Mouse (Mus musculus) thymus, postnatal 4 days (tissue): ENCODE measurements around the gene Lmx1a.
A peak's percentile ranks its signal among the peaks of the same experiment; 100 is the strongest.

Source experiments
- DNase-seq: peaks from one replicate; pipeline ENCODE4 v3.0.0; 2021

Lmx1a gene

DNA sequence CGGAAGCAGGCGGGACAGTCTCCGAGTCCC is at the start of gene Lmx1a:
Gene Lmx1a (plus strand): TSS at position 6 of the 30 bp plus-strand sequence.
- no peak for DNase-seq

DNA sequence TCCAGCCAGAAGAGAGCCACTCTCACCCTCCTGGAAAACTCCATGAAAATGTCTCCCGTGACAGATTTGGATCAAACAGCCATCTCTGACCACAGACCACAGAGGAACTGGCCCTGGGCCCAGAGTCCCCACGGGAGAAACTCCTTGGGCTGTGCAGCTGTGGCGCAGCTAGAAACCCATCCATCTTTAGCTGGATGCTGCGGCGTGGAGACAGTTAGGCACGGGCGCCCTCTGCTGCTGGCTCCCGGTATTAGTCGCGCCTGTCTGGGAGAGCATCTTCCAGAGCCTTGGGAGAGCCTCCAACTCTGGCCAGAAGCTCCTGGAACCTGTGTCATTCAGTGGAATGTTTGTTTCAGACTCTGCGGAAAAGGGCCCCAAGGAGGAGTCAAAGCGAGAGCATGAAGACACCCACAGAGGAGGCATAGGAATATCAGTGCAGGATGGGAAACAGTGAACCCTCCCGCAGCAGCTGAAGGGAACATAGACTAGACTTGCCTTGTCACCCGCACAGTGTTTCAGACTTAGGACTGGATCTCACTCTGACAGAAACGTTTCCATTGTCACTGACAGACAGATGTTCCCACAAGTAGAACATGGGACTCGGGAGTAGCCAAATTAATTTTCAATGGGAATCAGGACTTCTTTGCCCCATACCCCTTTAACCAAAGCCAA is 44.0 kb upstream of the Lmx1a start:
- DNase-seq = peak; percentile 76

DNA sequence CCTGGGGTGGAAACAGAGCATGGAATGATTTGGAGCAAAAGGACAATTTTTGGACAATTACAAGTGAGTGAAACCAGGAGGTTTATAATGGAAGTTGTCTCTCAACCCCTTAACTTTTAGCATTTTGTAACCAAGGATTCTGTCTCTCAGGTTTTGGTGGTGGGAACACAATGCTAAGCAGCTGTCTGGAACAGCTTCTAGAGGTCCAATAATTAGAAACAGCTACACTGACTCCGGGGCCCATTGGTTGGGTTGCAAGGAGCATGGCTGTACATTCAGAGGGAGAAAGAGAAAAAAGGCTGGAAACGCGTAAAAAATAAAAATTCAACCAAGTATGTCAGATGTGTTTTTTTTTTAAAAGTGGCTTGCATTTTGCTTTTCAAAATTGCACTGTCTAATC is 40.4 kb upstream of the Lmx1a start:
- no peak for DNase-seq

DNA sequence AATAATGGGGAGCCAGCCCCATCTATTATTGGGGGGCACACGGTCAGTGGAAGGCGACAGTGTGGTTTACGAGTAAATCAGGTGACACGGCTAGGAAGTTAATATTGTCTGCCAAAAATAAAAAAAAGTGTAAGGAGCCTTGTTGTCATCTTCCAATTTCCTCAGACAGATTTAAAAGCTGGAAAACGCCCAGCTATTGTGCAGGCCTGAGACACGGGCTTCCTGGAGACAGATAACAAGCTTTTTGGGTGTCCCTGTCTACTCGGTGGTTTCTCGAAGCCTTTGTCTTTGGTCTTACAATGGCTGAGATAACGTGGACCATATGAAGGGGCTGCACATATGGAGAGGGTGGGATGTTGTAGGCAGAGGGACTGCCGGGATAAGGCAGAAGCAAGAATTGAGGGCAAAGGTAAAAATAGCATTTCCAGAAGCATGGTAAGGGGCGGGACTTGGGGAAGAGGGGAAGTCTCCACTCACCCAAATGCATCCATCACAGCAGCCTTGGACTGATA is 39.9 kb upstream of the Lmx1a start:
- no peak for DNase-seq

DNA sequence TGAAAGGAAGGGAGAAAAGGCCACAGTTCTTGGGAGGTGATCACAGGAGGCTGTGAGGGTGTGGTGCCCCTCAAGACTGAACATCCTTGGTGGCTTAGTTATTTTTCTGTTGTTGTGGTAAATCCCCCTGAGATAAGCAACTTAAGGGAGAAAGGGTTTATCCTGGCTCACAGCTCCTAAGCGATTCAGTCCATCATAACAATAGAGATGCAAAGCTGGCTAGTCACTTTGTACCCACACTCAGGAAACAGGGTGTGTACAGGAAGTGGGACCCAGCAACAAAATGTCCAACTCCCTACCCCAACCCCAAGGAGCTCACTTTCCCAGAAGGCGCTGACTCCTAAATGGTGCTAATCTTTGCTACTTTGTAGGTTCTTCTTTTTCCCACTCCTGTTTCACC is 36.7 kb upstream of the Lmx1a start:
- no peak for DNase-seq

DNA sequence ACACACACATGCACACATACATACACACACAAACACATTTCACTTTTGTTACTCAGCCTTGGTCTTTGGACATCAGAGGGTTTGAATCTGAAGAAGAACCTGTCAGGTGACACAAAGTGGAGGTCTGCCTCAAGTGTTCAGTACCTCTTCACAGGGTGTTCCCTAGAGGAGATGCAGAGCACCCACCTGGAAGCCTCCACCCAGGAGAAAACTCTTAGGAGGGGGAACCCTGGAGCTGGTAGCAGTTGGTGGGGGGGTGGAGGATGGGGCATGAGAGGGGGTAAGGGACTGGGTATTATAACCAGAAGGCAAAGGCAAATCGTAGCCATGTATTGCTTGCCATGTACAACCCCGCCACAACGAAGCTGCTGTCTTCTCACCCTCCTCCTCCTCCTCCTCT is 30.0 kb upstream of the Lmx1a start:
- DNase-seq = no peak

DNA sequence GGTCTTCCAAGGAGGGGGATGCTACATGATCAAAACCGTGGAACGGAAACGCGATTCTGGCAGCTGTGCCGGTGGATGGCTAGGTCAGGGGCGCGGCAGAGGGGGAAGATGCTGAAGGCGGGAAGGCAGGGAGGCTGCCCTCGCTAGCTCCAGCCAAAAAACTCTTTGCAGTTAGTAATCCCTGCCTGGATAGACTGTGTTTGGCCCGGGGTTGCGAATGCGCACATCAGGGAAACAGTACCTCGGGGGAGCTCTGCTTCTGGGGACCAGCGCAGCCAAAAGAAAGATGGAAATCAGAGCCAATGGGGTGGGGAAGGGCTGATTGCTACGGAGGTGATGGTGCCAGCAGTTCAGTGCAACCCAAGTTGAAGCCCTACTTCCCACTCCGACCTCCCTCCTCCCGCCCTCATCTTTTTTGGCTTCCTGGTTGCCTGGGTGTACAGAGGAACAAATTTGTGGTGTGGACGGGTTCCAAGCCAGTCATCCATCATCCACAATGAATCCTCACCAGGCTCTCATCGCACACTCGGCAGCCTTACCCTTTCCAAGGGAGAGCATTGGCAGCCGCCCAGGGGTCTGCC is 28.4 kb upstream of the Lmx1a start:
- no peak for DNase-seq

DNA sequence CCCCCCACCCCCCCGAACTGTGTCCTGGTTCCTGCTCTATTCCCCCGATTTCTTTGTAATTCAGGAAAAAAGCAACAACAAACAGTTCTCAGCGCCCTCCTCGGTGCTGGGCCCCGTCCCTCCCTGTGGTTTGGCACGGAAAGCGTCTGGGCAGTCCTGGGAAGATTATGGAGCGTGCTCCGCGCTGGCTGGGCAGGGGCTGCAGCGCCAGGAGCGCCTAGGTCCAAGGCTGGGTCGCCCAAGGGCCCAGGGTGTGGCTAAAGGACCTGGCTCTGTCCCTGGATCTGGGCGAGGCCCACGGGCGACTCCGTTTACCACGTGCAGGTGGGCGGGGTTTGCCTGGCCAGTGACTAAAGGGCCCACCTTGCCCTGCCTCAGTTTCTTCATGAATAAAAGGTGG is 27.9 kb upstream of the Lmx1a start:
- no peak for DNase-seq

DNA sequence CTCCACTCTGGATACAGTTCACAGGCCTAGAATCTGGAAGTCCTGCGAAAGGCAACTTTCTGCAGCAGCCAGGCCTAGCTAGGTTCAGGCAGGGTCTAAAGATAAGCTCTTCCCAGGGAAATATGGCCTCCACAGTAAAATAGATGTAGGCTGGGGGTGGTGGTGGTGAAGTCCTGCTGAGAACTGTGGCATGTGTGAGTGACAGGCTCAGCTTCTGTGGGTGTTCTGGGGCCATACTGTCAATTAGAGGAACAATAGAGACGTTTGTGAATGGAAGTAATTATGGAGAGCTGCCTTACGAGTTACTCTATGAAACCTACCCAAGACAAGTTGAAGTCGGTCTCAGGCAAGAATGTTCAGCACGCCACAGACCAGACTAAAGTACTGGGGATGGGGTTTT is 25.9 kb upstream of the Lmx1a start:
- no peak for DNase-seq

DNA sequence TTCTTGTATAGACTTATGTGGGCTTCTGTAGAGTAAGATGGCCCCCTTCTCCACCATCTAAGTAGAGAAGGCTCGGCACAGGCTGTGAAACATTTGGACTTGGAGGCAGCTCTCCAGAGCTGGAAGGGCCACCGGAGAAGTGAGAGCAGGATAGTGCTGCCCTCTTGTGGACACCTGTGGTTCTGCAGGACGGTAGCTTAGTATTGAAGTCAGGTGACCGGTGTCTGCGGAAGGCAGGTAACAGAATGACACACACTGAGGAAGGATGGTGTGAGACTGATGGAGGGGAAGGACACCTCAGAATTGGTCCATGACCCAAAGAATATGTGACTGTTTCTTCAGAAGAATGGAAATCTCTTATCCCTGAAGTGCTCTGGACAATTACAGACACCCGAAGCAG is 19.2 kb upstream of the Lmx1a start:
- peak; percentile 68 for DNase-seq

DNA sequence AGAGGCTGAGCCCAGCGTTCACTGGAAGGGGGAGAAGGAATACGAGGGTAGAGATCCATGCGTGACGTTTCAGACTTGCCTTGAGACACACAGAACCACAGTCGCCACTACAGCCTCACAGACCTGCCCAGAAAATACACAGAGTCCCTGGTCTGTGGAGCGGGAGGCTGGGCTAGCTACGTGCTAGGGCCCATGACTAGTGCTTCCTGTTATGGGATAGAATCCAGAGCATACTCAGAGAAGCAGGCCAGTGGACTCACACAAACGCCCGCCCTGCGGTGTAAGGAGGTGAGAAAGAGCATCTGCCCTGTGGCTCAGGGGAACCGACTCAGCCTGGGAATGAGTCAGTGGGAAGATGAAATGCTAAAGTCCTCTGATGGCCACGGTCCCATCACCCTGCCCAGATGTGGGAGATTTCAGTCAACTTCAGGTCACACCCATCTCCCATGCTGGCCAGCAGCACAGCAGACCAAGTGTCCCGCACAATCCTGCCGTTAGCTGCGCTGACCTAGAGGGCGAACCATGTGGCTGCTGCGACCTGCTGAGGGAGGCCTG is 16.5 kb upstream of the Lmx1a start:
- DNase-seq = no peak

DNA sequence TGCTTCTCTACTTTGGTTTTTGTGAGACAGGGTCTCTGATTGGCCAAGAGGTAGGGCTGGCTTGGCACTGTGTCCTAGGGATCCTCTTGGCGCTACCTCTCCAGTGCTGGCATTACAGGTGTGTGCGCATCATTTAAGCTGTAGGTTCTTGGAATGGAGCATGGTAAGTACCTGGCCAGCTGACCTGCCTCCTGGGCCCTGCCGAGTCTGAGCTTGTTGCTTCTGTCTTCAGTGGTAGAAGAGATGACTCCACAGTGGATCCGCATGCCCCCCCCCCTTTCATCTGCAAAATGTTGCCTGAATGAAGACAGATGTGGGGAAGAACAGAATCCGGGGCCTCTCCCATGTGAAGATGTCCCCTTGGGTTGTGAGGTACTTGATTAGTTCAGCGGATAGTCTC is 10.0 kb upstream of the Lmx1a start:
- no peak for DNase-seq

DNA sequence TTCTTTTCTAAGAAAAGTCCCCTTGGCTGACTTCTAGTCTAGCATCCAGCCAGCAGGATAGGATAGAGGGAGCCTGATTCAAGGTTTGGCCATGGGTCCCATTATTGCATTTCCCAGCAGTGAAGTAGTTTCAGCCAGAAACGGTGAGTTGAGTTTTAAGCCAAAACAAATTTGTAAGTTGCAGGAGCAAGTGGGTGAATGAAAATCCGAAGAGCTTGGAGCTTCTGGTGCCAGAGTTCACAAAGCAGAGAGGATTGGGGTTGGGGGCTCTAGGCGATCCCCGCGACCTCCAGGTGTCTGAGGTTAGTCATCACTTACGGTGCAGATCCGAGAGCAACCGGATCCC is 1.1 kb upstream of the Lmx1a start:
- DNase-seq = no peak

DNA sequence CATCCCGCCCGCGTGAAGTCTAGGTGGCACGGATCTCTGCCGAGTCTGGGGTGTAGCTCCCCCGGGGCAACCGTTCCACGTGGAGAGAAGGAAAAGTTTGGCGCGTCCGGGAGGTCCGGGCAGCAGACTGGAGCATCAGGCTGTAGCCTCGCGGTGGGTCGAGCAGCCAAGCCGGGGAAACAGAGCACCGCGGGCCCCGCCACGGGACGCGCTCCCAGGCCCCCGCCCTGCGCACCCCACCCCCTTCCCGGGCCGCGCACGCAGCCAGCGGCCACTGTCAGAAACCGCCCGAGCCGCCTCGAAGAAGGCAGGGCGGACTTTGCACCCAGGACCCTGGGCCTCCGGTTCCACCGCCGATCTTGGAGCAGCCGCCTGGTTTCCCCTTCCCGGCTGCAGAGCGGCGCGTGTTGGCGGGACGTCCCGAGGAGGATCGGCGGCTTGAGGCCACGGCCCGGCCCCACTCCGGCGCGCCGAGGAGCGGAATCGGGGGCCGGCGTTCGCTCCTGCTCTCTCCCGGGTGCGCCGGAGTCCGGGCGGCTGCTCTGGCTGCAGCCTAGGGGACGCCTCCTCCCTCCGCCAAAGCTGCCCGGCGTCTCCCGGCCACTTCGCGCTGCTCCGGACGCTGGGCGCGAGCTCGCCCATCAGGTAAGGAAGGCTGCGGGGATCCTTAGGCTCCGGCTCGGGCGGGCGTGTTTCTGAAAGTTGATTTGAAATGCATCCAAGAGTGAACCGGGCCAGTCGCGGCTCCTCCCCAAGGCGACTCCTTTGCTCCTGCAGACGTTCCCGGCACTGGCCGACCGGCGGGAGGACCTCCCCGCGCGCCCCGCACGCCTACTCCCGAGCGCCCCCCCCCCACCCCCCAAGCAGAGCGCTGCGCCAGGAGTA is 448 bp upstream of the Lmx1a start:
- DNase-seq = peak; percentile 20

DNA sequence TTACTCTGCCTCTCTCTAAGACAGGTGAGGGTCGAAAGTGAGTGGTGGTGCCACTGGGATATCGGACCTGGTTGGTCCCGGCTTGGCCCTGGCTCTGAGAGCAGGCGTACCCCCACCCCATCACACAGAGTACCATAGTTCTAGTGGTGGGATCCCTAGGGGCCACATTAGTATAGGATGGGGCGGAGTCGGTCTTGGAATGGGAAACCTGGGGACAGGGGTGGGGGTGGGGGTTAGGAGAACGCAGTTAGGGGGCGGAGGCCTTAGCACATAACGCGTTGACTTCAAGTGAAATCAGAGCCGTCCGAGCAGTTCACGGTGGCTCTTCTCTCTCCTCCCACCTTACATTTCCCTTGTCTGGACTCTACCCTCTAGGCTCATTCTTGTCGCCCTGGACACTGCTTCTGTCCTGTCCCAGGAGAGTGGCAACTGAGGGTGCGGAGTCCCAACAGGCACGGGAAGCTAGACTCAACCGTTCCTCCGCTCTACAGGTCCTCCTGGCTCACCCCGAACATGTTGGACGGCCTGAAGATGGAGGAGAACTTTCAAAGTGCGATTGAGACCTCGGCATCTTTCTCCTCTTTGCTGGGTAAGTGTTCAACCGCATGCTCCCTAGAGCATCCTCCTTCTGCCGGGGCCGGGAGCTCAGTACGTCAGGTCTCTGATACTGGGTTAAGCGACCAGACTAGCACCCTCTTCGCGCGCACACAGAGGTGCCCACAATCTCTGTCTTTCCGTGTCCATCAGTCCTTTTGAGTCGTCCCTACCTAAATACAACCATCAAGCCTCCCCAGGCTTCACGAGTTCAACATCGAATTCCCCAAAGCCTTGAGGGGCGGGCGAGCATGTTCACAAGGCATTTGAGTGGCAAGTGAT is 463 bp downstream of the Lmx1a start:
- DNase-seq = no peak

DNA sequence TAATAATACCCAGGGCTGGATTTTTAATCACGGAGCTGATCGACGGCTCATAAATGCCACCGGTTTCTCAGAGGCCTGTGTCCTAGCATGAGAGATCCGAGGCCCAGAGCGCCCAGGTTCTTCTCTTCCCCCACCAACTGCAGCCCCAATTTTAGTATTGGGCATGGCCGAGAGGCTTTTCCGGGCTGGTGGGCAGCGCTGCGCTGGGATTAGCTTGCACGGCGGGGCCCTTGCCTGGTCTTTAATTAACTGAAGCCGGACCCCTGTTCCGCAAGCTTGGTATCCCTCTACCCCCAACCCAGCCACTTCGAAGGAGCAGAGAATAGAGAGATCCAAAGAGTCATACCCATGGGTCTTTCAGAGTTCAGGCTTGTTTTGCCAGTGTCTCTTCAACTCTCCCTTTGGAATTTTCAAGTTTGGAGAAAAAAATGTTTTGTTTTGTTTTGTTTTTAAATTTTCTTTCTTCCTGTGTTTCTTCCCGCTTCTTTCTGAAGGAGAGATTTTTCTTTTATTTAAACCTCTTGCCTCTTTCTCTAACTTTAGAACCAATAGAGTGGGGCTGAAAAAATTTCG is 1.2 kb downstream of the Lmx1a start:
- DNase-seq = no peak

DNA sequence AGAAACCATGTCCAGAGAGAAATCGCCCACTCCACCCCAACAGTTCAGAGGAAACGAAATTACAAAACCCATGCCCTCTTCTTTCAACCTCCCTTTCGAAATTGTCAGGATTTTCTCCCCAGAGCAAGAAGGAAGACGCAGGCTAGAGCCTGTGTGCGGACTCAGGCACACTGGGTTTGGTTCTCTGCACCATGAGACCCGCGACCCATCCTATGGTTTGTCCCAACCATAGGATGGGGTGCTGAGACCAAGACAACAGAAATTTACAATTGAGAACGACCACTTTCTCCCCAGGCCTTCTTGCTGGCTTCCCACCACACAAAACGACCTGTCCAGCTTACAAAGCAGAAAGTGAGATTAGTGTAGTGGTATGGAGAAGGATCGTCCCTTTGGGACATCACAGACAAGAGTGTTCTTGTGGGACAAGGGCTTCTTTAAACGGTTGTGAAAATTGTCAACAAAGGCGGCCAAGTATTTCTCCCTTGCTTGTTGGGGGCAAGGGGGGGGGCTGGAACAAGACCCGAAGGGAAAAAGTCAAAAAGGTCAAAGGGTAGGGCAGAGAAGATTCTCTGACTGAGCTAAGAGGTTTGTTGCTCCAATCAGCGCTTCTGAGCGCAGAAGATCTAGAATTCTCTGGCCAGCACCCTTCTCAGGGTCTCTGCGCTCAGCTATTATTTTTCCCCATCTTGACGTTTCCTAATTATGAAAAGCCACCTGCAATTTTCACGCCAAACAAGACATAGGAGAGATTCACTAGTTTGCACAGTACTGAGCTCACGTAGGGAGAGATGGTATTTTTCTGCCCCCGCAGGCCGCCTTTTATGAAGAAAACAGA is 1.9 kb downstream of the Lmx1a start:
- DNase-seq = no peak

DNA sequence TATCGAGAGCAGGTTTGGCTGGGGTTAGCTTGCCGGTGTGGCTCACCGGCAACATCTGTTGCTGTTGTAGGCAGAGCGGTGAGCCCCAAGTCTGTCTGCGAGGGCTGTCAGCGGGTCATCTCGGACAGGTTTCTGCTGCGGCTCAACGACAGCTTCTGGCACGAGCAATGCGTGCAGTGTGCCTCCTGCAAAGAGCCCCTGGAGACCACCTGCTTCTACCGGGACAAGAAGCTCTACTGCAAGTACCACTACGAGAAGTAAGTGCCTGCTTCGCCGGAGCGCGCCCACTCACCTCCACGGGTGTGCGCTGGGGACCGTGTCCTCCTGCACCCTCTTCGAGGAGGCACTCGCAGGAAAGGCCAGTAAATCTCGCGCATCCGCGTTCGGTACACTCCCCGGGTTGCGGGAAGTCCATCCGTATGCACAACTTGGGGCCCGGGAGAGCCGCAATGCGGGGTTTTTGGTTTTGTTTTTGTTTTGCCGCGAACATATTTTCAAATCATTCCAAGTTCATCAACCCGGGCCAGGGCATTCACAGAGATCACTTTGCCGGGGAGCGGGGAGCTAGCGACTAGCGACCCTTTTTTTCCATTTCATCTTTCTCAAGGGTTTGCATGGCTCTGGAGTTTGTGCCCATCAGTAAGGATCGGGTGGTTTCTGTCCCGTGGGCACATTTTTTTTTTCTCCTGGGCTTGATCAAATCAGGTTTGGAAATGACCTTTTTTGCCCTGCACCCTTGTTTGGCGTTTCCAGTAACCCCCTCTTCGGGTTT is 3.1 kb downstream of the Lmx1a start:
- no peak for DNase-seq

DNA sequence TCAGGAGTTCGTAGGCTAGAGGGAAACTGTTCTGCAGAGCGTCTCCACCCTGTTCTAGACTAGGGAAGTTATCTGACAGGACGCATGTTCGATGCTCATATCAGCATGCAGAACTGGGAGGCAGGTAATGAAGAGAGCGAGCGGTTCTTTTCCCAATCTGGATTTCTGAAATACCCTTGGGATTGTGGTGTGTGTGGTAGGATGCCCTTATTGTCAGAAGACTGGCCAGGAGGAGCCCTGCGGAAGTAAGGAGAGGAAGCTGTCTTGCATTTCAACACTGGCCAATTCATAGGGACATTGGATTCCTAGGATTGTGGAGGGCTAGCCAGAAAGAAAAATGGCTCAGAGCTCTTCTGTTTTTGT is 3.6 kb downstream of the Lmx1a start:
- no peak for DNase-seq

DNA sequence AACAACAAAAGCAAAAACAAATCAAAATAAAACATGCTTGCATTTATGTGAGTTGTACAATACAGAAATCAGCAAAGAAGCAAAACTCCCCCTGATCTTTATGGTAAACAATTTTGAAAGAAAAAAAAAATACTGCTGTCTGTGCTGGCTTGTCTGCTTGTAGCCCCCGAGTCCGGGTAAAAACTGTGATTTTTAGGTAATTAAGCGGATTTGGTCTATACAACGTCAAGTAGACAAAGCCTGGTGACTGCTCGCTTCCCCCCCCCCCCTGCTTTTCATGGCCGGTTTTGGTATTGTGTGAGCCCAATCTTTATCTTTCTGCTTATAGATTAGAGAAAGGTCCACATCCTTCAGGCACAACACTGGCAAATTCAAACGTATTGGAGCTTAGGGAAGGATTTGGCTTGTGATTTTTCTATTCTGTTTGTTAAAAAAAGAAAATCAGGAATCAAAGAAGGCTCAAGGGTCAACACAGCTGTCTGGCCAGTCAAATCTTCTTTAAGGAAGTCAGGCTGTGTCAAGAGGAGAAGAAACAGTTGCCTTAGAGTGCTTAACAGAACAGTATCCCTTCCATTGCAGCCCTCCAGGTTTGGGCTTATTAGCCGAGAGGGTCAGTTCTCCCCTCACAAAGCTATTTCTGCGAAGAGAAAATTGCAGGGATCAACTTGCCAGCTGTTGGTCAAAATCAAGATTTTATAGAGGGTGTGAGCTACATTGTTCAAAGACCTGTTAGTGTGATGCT is 4.6 kb downstream of the Lmx1a start:
- DNase-seq = no peak

DNA sequence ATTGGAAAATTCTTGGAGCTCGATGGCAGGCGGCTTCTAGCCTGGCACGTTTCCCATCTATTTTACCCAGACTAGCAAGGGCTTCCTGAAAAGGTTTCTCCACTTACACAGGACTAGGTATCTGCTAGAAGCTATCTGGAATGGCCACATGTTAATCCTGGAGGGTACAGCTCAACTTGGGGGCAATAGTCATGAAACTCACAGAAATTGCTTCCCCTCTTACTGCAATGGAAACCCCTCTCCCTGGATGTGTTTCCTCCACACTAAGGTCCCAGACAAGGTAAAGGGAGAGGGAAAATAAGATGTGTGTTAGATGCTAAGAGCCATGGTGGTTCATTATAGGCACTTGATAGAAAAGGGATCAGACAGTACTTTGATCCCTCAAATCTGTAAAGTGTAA is 5.7 kb downstream of the Lmx1a start:
- no peak for DNase-seq
